Mouse (Mus musculus): ENCODE results near the gene Ilk. TPM values are rescaled to one million over a fixed set of nuclear protein-coding genes. Genes with fewer than 3 reads are reported as not detected.

Ilk gene
- polyA plus RNA-seq (2014; fragmentation: Illumina TruSeq; extraction: RNeasy Lipid Tissue Mini Kit (QIAGEN cat#74804); ENCODE audit: low read depth, low replicate concordance): 116 TPM

GRCm38 (mm10) chr7:105736264-105736901, at the start of gene Ilk:
Ilk (plus strand) TSS chr7:105736592.

GRCm38 (mm10) chr7:105736911-105737521, 624 bp downstream of the Ilk start, which contains the start of gene Rrp8:
Rrp8 (minus strand) TSS chr7:105737385.

GRCm38 (mm10) chr7:105743926-105744590, 7.7 kb downstream of the Ilk start, which contains the start of gene Taf10:
Taf10 (minus strand) TSS chr7:105744361.

GRCm38 (mm10) chr7:105751491-105752433, 15.4 kb downstream of the Ilk start, which contains the start of gene Tpp1:
Tpp1 (minus strand) TSS chr7:105752235.

GRCm38 (mm10) chr7:105787285-105788140, 51.1 kb downstream of the Ilk start, which contains the start of gene Dchs1:
Dchs1 (minus strand) TSS chr7:105787654.

Other genes starting within 250 kb of the Ilk start
- 166 TPM for gene Smpd1, start 182.2 kb upstream of the Ilk start, polyA plus RNA-seq (2014; fragmentation: Illumina TruSeq; extraction: RNeasy Lipid Tissue Mini Kit (QIAGEN cat#74804); ENCODE audit: low read depth, low replicate concordance)
- gene Apbb1, start 154.9 kb upstream of the Ilk start, polyA plus RNA-seq (2014; fragmentation: Illumina TruSeq; extraction: RNeasy Lipid Tissue Mini Kit (QIAGEN cat#74804); ENCODE audit: low read depth, low replicate concordance): 185 TPM
- 1.9 TPM for gene Hpx, start 136.5 kb upstream of the Ilk start, polyA plus RNA-seq (2014; fragmentation: Illumina TruSeq; extraction: RNeasy Lipid Tissue Mini Kit (QIAGEN cat#74804); ENCODE audit: low read depth, low replicate concordance)
- gene Trim3, start 103.0 kb upstream of the Ilk start, polyA plus RNA-seq (2014; fragmentation: Illumina TruSeq; extraction: RNeasy Lipid Tissue Mini Kit (QIAGEN cat#74804); ENCODE audit: low read depth, low replicate concordance): 32.2 TPM
- gene Timm10b, start 96.5 kb upstream of the Ilk start, polyA plus RNA-seq (2014; fragmentation: Illumina TruSeq; extraction: RNeasy Lipid Tissue Mini Kit (QIAGEN cat#74804); ENCODE audit: low read depth, low replicate concordance): 70.9 TPM
- gene Arfip2, start 96.2 kb upstream of the Ilk start, polyA plus RNA-seq (2014; fragmentation: Illumina TruSeq; extraction: RNeasy Lipid Tissue Mini Kit (QIAGEN cat#74804); ENCODE audit: low read depth, low replicate concordance): 26.5 TPM
- gene Gm45799, start 96.0 kb upstream of the Ilk start, polyA plus RNA-seq (2014; fragmentation: Illumina TruSeq; extraction: RNeasy Lipid Tissue Mini Kit (QIAGEN cat#74804); ENCODE audit: low read depth, low replicate concordance): 16.1 TPM
- 0.86 TPM for gene Dnhd1, start 85.8 kb upstream of the Ilk start, polyA plus RNA-seq (2014; fragmentation: Illumina TruSeq; extraction: RNeasy Lipid Tissue Mini Kit (QIAGEN cat#74804); ENCODE audit: low read depth, low replicate concordance)
- gene Rrp8, start 793 bp downstream of the Ilk start, polyA plus RNA-seq (2014; fragmentation: Illumina TruSeq; extraction: RNeasy Lipid Tissue Mini Kit (QIAGEN cat#74804); ENCODE audit: low read depth, low replicate concordance): 13.9 TPM
- 98.7 TPM for gene Taf10, start 7.8 kb downstream of the Ilk start, polyA plus RNA-seq (2014; fragmentation: Illumina TruSeq; extraction: RNeasy Lipid Tissue Mini Kit (QIAGEN cat#74804); ENCODE audit: low read depth, low replicate concordance)
- 52.4 TPM for gene Tpp1, start 15.6 kb downstream of the Ilk start, polyA plus RNA-seq (2014; fragmentation: Illumina TruSeq; extraction: RNeasy Lipid Tissue Mini Kit (QIAGEN cat#74804); ENCODE audit: low read depth, low replicate concordance)
- gene Dchs1, start 51.1 kb downstream of the Ilk start, polyA plus RNA-seq (2014; fragmentation: Illumina TruSeq; extraction: RNeasy Lipid Tissue Mini Kit (QIAGEN cat#74804); ENCODE audit: low read depth, low replicate concordance): 5.0 TPM
- 105 TPM for gene Mrpl17, start 74.5 kb downstream of the Ilk start, polyA plus RNA-seq (2014; fragmentation: Illumina TruSeq; extraction: RNeasy Lipid Tissue Mini Kit (QIAGEN cat#74804); ENCODE audit: low read depth, low replicate concordance)
- 13.8 TPM for gene Gm4070, start 217.4 kb downstream of the Ilk start, polyA plus RNA-seq (2014; fragmentation: Illumina TruSeq; extraction: RNeasy Lipid Tissue Mini Kit (QIAGEN cat#74804); ENCODE audit: low read depth, low replicate concordance)

Measured in heart, adult 10 weeks (tissue).